Mouse (Mus musculus) adrenal gland, adult 8-10 months (tissue): ENCODE measurements around the gene Midn. TPM values are rescaled to one million over a fixed set of nuclear protein-coding genes. Genes with fewer than 3 reads are reported as not detected.

Experiments
- DNase-seq: peaks from one replicate; pipeline ENCODE4 v3.0.0; 2022
- total RNA-seq, 4 experiments: library from RNA; stranded (reverse); gene quantifications; 2 replicates each; pipeline ENCODE4 v1.2.4; 2022

Gene Midn
- total RNA-seq, 4 experiments from 2014 or later, result 56.4 to 145 (median 90.1) TPM

DNA sequence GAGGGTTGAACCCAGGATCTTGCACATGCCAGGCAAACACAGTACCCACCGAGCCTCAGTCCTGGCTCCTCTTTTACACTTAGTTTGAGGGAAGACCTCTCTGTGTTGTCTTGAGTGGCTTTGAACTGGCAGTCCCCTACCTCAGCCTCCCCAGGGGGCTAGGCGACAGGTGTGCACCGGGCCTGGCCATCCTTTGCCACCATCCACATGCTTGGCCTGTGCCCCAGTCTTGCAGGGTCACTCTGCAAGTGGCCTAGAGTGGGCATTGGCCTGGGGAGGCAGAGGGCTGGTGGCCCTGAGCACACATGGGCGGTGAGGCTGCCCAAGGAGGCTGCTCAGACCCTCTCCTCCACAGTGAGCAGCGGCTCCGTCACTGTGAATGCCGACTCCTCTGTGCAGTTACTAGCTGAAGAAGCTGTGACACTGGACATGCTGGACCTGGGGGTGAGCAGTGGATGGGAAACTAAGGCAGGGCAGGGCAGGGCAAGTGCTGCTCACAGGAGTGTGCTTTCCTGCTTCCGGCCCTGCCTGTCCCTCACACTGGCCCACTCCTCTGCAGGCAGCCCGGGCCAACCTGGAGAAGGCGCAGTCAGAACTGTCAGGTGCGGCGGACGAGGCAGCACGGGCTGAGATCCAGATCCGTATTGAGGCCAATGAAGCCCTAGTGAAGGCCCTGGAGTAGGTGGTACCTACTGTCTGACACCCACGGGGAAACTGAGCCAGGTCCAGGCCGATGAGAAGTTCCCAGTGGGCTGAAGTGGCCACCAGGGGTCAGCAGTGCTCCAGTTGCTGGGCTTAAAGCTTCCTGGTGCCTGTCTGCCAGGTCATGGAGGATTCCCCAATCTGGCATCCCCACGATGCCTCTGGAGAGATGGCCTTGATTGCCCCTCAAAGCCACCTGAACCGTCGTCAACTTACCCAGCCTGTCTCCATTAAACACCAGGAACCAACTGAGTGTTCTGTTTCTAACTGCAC lies 2.9 kb upstream of the Midn start:
- no peak for DNase-seq

DNA sequence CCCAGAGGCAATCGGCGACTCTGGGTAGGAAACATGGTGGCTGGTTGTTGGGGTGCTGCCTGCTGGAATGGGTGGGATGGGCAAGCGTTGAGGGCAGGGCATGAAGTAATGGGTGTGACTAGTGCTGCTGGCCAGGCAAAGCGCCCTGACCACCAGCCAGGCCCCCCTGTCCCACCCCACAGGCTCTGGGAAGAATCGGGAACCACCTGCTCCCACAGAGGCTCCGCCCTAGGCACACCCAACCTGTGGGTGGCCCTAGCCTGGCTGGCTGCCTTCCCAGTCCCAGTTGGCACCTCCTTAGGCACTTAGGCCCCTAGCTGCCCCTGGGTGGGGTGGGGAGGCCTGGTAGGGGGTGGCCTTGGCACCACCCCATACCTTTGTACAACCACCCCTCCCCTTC lies 2.2 kb upstream of the Midn start:
- no peak for DNase-seq

DNA sequence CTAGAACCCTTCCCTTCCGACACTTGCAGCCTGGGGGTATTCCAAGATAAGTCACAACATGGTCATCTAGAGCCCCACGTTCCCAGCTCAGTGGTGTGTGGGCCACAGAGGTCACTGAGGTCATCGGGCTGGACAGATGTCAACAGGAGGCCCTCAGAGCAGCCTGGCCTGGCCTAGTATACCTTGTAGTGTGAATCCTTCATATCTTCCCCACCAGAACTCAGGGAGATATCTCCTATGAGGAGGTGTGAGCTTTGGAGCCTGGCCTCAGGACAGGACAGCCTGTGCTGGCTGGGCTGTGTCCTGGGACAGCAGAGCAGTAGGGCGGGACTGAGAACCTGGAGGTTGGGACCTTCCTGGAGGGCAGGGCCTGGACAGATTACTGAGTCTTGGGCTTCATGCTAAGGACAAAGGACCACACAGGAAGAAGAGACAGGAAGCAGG lies 1.5 kb upstream of the Midn start:
- DNase-seq, result no peak

DNA sequence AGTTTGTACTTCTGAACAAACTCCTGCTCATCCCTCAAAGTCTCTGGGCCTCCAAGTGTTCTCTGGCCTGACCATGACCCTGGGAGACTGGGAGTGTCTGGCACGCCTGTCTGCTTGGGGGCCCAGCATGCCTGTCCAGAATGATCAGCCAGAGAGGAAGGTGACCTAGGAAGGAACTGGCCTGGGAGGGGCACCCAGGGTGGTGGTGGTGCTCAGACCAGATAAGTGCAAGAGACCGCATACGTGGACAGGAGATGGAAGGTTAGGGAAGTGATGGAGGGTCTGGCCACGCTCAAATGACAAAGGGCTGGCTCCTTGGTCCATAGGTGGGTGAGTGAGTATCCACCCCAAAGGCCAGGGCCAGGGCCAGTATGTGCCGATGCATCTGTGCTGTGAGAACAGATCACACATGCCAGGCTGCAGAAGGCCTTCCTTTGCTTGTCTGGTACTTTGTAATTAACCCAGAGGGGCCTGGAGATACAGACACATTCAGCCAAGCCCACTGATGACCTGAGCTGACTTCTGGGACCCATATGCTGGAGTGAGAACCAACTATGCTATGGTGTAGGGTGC lies 840 bp upstream of the Midn start:
- DNase-seq, result no peak

DNA sequence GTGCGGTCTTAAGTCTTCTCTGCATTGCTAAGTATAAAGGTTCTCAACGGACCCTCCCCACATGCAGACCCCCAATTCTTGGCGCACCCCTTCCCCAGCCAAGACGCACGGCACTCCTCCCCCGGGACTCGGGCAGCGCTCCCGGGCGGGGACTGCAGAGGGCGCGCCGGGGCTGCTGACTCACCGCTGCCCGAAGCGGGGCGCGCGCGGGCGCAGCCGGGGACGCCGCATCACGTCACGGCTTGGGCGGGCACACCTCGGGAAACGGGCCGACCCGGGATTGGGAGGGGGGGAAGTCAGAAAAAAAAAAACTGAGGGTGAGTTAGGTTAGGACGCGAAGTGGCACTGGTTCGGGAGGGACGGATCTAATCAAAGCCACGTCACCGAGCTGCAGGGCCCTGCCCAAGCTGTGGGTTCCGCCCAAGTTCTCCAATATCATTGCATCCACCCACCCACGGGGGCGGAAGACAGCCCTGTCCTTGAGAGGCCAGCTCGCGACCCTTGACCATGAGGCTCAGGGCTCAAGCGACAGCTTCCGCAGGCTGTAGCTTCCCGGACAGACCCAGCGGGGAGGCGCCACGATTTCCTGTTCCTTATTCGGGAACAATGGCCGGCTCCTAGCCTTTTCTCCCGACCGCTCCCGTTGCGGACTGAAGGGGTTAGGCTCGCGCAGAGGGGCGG lies 678 bp downstream of the Midn start:
- DNase-seq, result peak; percentile 94

DNA sequence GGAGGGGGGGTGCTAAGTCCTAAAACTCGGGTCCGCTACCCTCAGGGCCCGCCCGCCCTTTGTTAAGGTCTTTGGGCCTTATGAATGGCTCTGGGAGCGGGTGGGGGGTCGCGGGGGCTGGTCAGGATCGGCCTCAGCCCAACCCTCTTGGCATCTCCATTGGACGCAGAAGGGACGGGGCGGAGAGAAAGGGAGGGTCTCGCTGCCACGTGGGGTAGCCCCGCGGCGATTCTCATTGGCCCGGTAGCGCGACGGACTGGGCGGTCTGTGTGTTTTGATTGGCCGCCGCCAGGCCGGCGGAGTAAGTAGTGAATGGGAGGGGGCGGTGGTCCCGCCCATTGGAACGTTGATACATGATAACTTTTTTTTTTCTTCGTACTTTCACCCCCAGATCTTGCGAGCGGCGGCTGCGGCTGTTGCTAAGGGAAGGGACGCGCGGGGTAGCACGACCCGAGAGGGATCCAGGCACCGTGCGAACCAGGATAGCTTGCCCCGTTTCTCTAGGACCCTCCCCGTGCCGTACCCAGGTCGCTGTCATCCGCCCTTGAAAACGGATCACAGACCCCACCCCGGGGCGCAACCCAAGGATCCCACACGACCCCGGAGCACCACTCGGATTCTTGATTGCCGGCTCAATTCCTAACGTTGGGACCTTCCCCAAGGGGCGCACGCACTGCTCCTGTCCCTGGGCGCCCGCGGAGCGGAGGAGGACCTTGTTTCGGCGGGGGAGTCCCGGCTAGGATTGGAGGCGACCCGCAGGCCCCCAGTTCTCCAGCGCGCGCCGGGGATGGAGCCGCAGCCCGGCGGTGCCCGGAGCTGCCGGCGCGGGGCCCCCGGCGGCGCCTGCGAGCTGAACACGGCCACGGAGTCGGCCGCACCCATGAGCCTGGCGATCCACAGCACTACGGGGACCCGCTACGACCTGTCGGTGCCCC lies 1.5 kb downstream of the Midn start:
- DNase-seq, result peak; percentile 98

DNA sequence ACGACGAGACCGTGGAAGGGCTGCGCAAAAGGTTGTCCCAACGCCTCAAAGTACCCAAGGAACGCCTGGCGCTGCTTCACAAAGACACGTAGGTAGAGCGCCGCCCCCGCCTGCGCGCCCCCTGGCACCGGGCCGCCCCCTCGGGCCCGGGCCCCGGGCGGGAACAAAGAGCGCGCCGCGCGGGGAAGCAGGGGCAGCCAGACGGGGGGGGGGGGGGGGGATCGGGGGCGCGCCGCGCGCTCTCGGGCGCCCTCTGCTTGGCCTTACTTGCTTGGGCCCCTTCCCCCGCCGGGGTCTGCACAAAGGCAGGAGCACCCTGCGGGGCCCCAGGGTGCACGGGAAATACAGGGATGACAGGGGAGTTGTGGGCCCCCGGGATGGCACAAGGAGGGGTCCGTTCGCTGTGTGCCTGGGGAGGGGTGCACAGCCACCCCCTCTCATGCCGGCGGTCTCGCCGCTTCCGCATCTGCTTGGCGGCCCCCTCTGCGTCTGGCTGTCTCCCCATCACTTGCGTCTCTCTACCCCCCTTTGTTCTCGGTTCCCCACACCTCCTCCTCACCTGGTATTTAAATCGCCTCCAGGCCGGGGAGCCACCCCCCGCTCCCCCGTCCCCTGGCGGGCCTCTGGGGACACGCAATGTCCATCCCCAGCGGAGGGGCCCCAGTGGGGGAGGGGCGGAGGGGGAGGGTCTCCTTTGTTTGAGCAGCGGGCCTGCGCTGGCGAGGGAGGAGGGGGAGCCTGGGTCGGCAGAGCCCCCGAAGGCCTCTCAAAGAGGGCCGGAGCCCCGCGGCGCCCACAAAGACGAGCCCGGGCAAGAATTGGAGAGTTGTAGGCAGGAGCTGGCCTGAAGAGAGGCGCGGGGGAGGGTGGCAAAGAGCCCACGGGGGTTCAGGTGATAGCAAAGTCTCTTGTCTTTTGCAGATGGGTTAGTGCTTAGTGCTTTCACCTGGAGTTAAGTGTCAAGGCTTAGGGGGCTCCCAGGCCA lies 2.4 kb downstream of the Midn start:
- no peak for DNase-seq

DNA sequence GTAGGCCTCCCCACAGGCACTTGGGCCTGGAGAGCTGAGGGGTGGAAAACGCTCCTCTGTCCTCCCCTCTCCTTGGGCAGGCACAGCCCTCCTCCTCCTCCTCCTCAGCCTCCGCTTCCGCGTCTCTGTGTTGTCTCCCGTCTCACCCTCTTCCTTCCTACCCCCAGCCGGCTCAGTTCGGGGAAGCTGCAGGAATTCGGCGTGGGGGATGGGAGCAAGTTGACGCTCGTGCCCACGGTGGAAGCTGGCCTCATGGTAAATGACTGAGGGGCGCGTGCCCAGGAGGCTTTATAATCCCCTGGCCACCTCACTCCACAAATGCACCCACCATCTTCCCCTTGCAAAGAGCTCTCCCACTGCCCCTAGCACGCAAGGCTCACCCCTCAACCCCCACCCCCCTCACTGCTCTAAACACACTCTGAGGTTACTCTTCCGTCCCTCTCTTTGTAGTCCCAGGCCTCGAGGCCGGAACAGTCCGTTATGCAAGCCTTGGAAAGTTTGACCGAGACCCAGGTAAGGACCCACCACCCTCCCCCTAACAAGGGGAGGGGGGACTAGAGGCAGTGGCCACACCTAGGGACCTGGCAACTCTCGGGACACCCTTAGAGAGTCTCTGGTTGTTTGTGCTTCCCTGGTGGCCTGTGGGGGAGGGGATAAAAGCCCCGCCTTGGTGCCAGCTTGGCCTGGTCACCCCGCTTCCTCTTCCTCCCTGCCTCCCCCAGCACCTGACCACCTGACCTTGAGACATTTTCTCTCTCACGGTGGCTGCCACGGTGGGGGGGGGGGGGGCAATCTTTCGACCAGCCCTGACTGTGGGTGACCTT lies 3.4 kb downstream of the Midn start:
- no peak for DNase-seq

DNA sequence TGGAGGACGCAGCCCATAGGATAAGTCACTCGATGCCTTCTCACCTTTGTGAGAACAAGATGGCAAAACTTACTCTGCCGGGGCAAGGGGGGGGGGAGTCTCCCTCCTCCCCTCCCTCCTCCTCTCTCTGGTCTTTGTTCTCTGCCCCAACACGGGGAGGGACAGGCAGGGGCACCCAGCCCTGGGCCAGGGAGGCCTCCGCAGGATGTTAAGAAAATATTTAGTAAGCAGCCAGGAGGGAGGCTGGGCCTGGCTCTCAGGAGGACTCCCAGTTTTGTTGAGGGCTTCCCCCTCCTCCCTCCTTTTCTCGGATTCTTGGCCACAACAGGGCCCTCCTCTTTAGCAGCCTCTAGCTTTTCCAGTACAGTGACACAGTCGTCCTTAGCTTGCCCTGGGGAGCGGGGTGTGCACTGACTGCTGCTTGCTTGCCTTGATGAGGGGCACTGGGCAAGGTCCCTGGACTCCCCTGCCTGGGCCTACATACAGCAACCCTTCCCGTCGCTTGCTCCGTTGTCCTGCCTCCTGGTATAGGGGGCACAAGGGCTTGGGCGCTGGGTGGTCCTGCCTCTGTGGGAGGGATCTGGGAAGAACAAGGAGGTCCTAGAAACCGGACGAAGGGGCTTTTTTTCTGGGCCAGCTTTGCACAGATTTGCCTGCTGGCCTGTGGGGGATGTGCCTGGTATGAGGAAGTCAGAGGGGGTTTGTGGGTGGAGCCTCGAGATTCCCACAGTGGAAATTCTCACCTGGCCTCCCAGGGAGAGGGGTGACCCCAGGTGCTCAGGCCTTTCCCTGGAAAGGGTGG lies 4.2 kb downstream of the Midn start:
- DNase-seq, result no peak

DNA sequence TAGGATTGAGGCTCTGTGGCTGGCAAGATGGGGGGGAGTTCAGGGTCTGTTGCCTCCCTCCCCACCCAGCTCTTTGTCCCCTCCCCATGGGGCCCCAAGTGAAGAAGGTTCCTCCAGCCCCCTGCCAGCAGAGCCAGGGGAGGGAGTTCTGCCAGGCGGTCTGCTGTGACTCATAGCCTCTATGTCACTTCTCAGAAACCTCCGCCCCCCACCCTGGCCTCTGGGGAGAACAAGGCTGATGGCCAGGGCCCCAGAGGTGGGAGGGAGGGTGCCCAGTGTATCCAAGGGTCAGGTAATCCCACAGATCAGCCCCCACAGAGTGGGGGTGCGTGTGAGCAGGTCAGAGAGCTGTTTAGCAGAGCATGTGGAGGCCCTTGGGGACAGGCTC lies 4.8 kb downstream of the Midn start:
- DNase-seq, result peak; percentile 83

DNA sequence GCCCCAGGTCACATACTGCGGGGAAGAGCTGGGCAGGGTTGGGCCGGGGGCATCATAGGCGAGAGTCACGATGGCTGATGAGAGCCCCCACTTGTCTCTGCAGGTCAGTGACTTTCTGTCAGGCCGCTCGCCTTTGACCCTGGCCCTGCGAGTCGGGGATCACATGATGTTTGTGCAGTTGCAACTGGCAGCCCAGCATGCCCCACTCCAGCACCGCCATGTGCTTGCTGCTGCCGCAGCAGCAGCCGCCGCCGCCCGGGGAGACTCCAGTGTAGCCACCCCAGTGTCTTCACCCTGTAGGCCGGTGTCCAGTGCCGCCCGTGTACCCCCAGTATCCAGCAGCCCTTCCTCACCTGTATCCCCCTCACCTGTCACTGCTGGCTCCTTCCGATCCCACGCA lies 5.6 kb downstream of the Midn start:
- DNase-seq, result no peak

DNA sequence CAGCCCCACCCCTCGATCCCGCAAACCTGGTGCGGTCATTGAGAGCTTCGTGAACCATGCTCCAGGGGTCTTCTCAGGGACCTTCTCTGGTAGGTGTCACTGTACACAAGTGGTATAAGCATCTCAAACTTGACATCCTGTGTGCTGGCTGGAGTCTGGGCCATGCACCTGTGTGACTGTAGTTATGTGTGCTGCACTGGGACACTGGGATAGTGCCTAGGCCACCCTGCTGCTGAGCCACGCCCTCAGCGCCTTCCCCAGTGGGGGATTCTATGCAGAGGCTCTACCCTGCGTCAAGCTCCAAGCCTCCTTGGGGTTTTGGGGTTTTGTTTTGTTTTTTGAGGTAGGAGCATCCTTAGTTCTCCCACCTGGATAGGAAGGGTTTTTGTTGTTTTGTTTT lies 6.3 kb downstream of the Midn start:
- DNase-seq, result no peak

DNA sequence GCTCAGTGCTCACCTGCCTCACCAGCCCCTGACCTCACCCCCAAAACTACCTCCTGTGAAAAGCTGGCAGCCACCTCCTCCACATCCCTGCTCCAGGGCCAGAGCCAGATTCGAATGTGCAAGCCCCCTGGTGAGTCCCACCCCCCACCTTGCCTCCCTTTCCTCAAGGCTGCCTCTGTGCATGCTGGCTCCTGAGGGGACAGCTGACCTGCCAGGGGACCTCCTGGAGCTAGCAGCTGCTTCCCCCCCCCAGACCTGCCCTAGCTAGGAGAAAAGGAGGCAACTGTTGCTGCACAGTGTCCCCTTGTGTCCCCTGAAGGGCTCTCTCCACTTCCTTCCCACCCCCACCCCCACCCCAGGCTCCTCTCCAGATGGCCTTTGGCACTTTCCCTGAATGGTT lies 7.2 kb downstream of the Midn start:
- no peak for DNase-seq

DNA sequence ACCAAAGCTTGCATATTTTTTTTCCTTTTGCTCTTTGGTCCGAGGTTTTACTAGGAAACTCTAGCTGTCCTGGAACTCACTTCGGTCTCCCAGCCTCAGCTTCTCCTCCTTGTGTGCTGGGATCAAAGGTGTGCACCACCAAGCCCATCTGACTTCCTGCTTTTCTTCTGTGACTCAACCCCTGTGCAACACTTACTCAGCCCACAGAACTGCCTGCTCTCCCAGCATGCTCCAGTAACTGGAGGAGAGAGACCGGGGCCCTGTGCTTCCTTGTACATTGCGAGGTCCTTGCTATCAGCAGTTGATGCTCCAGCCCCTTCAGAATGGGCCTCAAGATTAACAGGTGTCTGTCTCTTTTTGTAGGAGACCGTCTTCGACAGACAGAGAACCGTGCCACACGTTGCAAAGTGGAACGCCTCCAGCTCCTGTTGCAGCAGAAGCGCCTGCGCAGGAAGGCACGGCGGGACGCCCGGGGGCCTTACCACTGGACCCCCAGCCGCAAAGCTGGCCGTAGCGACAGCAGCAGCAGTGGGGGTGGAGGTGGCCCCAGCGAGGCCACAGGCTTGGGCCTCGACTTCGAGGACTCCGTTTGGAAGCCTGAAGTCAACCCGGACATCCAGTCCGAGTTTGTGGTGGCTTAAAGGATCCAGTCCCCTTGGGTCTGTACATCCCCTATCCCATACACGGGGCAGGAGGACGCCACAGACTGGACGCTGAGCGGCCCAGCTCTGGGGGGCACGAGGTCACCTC lies 8.1 kb downstream of the Midn start:
- no peak for DNase-seq

DNA sequence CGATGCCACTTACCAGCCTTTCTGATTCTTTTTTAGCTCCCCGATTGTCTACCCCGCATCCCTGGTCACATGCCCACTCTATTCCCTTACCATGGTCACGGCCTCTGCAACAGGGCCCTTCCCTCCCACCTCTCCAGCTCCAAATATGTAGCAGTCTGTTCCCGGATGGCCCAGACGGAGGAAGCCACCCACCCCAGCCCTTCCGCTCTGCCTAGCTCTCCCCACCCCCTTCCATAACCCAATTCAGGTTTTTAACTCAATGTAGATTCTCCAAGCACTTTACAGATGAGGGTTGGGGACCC lies 8.6 kb downstream of the Midn start:
- no peak for DNase-seq

DNA sequence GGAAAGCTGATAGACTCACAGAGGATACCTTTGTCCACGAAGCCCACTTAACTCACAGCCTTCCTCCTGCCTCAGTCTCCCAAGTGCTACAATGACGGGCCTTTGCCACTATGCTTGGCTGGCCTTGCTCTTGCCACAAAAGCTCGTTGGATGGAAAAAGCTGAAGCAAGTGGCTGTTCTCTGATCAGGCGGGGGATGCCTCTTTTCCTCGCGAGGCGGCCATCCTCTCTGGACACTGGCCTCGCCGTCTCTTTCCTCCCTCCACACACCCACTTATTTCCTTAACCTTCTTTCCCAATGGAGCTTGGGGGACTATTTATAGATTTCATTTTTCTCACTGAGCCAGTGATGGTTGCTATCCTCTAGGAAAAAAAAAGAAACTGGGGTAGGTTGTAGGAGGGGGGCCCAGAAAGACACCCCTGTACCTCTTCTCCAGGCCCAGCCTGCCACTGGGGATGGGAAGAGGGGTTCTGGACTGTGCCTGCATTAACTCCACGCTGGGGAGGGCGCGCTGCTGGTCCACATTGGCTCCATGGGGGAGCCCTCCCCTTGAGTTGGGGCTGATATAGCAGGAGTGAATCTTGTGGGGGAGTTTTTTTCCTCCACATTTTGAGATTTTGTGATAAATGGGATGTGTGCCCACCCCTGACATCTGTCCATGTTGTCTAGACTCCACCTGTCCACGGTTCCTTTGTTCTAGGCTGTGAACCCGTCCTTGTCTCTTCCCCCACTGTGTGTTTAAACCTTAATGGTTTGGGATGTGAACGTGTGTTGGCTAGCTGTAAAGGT lies 9.3 kb downstream of the Midn start:
- DNase-seq, result no peak

DNA sequence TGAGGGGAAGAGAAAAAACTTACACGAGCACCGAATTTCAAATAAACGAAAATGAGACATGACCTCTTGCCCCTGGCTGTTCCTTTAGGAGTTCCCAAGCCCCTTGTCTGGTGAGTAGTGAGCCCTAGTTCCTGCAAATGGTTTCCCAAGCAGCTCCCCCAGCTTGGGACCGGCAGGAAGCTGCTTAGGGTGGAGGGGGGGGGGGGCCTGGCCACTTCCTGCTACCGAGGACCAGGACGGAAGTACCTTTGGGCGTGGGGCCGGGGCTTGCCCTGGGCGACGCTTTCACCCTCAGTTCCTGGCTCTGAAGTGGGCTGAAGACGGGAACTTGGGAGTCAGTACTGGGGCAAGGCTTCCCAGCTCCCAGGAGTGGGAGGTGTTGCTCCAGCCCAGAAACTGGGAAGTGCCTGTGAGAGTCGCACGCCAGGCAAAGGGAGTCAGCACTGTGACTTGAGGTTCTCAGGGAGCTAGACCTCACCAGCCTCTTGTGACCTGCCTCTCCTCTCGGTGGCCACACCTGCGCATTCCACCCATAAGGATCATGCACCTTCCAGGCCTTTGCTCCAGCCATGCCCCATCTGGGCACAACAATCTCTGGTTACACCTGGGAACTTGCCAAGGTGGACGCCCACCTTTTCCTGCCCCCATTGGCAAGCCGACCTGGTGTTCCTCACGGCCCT lies 10.4 kb downstream of the Midn start:
- no peak for DNase-seq
